Mouse (Mus musculus) forebrain, embryonic 13.5 days (tissue): Measurements from ENCODE around the gene Agpat3. TPM values are rescaled to one million over a fixed set of nuclear protein-coding genes. Genes with fewer than 3 reads are reported as not detected.

ENCODE experiments used
- ATAC-seq: fragments of 200-750 bp; cut with Nextera tagmentation; 2 replicates; pipeline ENCODE4 v1.8.0; 2017
- H3K27ac ChIP-seq: fragments of 300-500 bp; sonication (generic); 2 replicates; pipeline ENCODE4 v1.5.1; 2015; ENCODE audit warnings: inconsistent platforms, mild to moderate bottlenecking, moderate library complexity
- H3K27me3 ChIP-seq: fragments of 300-500 bp; sonication (generic); 2 replicates; pipeline ENCODE4 v1.6.1; 2015; ENCODE audit warnings: mild to moderate bottlenecking, inconsistent platforms
- H3K36me3 ChIP-seq: fragments of 300-500 bp; sonication (generic); 2 replicates; pipeline ENCODE4 v1.6.1; 2015; ENCODE audit warnings: mild to moderate bottlenecking, inconsistent platforms; ENCODE audit not compliant: poor library complexity, severe bottlenecking
- H3K4me1 ChIP-seq: fragments of 300-500 bp; sonication (generic); 2 replicates; pipeline ENCODE4 v1.6.1; 2015; ENCODE audit warnings: inconsistent platforms
- H3K4me2 ChIP-seq: fragments of 300-500 bp; sonication (generic); 2 replicates; pipeline ENCODE4 v1.6.1; 2015; ENCODE audit warnings: inconsistent platforms, mild to moderate bottlenecking, moderate library complexity
- H3K4me3 ChIP-seq: fragments of 300-500 bp; sonication (generic); 2 replicates; pipeline ENCODE4 v1.5.1; 2015; ENCODE audit warnings: mild to moderate bottlenecking, inconsistent platforms
- H3K9ac ChIP-seq: fragments of 300-500 bp; sonication (generic); 2 replicates; pipeline ENCODE4 v1.6.1; 2015; ENCODE audit warnings: mild to moderate bottlenecking, inconsistent platforms
- H3K9me3 ChIP-seq: fragments of 300-500 bp; sonication (generic); replicated peaks from 2 replicates; pipeline ENCODE4 v1.6.1; 2016; ENCODE audit warnings: inconsistent platforms
- WGBS: fragments of 180-500 bp; shearing (Covaris S2); methylation state at CpG from one replicate; pipeline ENCODE4 v1.1.7; 2015; 5-methylcytosine and 5-hydroxymethylcytosine counted together
- polyA plus RNA-seq: library from polyadenylated mRNA; unstranded; fragments of >200 nt; fragmentation: Nextera tagmentation; extraction: Ambion mirVana; gene quantifications from 2 replicates; pipeline ENCODE4 v1.2.1, GENCODE M21; 2015

The Agpat3 gene
- polyA plus RNA-seq, 1 experiment from 2014 or later: 50.0 TPM

DNA sequence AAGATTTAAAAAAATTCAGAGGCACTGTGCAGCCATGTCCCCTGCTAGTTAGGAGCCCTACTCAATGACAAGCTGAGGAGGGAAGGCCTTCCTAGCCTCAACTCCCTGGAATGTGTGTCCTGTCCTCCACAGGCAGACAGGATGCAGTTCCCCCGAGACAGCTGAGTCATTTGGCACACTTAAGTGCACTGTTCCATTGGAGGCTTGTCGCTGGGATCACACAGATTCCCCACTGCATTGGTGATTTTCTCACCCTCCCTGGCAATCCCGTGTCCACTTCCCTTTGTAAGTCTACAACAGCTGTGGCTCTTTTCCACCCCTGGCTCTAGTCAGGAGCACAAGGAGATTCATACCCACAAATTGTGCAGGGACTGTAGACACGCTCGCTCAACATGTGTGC is 14.1 kb downstream of the Agpat3 start:
- H3K9ac ChIP-seq: no peak overlapping the region
- peaks cover 4% of the 10 kb centered on the region; the same call in 1 of the 2 replicates for H3K36me3 ChIP-seq
- H3K4me2 ChIP-seq: no peak overlapping the region
- no peak overlapping the region for H3K27ac ChIP-seq
- no peaks in the 10 kb centered on the region for H3K4me1 ChIP-seq
- H3K9me3 ChIP-seq: no peaks in the 10 kb centered on the region
- ATAC-seq: no peak
- WGBS: 82% methylated on average over 5 of the region's 5 CpGs
- H3K27me3 ChIP-seq: no peaks in the 10 kb centered on the region
- no peak overlapping the region for H3K4me3 ChIP-seq

GRCm38 (mm10) chr10:78334923-78335561 is 17.2 kb downstream of the Agpat3 start:
- H3K36me3 ChIP-seq: peaks cover 4% of the 10 kb centered on the region; the same call in 1 of the 2 replicates
- no peaks in the 10 kb centered on the region for H3K9me3 ChIP-seq
- H3K27ac ChIP-seq: no peak overlapping the region
- H3K4me3 ChIP-seq: no peak overlapping the region
- no peaks in the 10 kb centered on the region for H3K4me1 ChIP-seq
- no peak for ATAC-seq
- no peak overlapping the region for H3K9ac ChIP-seq
- H3K4me2 ChIP-seq: no peak overlapping the region
- H3K27me3 ChIP-seq: no peaks in the 10 kb centered on the region
- WGBS: 60% methylated on average over 6 of the region's 6 CpGs

DNA sequence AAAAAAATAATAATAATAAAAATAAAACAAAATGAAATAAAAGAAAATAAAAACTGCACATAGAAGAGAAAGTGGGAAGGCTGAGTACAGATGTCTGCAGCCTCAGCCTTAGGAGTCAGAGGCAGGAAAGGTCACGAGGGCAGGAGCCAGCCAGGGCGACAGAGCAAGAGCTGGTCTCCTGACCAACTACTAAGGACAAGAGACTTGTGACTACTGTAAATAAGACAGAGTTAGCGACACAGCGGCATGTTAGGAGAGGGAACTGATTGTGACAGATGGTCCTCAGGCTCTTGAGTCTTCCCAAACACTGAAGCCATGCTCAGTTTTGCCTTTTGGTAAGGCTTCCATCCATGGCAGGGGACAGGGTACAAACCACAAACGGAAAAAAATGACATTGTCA is 20.7 kb downstream of the Agpat3 start:
- H3K27me3 ChIP-seq: no peaks in the 10 kb centered on the region
- H3K9ac ChIP-seq: no peak overlapping the region
- no peak overlapping the region for H3K4me2 ChIP-seq
- WGBS: 94% methylated on average over 5 of the region's 5 CpGs
- no peaks in the 10 kb centered on the region for H3K4me1 ChIP-seq
- no peaks in the 10 kb centered on the region for H3K9me3 ChIP-seq
- H3K4me3 ChIP-seq: no peak overlapping the region
- no peak overlapping the region for H3K27ac ChIP-seq
- no peak for ATAC-seq
- H3K36me3 ChIP-seq: peaks cover 16% of the 10 kb centered on the region

- ATAC-seq: no peak
- 92% methylated on average over 5 of the region's 5 CpGs for WGBS
Observed at GRCm38 (mm10) chr10:78329305-78329704, 23.0 kb downstream of the Agpat3 start.

GRCm38 (mm10) chr10:78328011-78328575 is 24.2 kb downstream of the Agpat3 start:
- H3K4me2 ChIP-seq: no peak overlapping the region
- no peak overlapping the region for H3K27ac ChIP-seq
- no peak overlapping the region for H3K4me3 ChIP-seq
- WGBS: 94% methylated on average over 2 of the region's 2 CpGs
- H3K27me3 ChIP-seq: no peaks in the 10 kb centered on the region
- H3K9ac ChIP-seq: no peak overlapping the region
- no peak for ATAC-seq
- H3K9me3 ChIP-seq: no peaks in the 10 kb centered on the region
- H3K4me1 ChIP-seq: peaks cover 12% of the 10 kb centered on the region
- peaks cover 29% of the 10 kb centered on the region for H3K36me3 ChIP-seq

More at GRCm38 (mm10) chr10:78329305-78329704, 23.0 kb downstream of the Agpat3 start:
- Histone ChIP-seq H3K9ac (no peak overlapping the region), H3K27ac (no peak overlapping the region), H3K4me1 (peaks cover under 1% of the 10 kb centered on the region; the same call in 1 of the 2 replicates), H3K4me3 (no peak overlapping the region), H3K9me3 (no peaks in the 10 kb centered on the region), H3K27me3 (no peaks in the 10 kb centered on the region), H3K36me3 (peaks cover 27% of the 10 kb centered on the region), H3K4me2 (no peak overlapping the region)

GRCm38 (mm10) chr10:78325916-78326647 is 26.2 kb downstream of the Agpat3 start:
- Histone ChIP-seq H3K36me3 (peaks cover 29% of the 10 kb centered on the region), H3K27me3 (no peaks in the 10 kb centered on the region), H3K9ac (no peak overlapping the region), H3K4me1 (peaks cover 18% of the 10 kb centered on the region), H3K9me3 (no peaks in the 10 kb centered on the region), H3K4me3 (no peak overlapping the region), H3K4me2 (no peak overlapping the region), H3K27ac (no peak overlapping the region)
- 81% methylated on average over 8 of the region's 8 CpGs for WGBS
- no peak for ATAC-seq

DNA sequence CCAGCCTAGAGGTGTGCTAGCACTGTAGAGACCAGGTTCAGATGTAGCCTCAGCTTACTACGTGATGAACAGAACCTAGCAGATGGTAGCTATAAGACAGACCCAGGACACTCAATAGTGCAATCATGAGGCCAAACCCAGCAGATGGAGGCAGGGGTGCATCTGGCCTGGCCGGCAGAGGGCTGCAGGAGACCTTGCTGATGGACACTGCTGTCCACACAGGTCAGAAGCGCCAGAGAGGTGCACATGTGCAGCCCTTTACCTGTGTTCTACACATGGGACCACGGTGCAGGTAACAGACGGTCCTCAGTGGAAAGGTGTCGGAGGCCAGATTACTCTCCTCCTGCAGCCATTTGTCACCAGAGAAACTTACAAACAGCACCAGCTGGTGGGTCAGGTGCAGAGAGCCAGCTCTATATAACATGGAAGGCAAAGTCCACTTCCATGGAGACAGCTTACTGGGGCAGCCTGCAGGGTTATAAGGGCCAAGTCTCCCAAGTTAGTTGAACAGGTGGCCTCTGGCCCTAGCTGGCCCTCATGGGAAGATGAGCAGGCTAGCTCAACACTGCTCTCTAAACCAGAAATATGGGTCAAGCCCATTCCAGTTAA is 27.6 kb downstream of the Agpat3 start:
- ATAC-seq: no peak
- Histone ChIP-seq H3K4me2 (no peak overlapping the region), H3K4me3 (no peak overlapping the region), H3K9ac (no peak overlapping the region), H3K9me3 (no peaks in the 10 kb centered on the region), H3K27ac (no peak overlapping the region), H3K36me3 (peaks cover 26% of the 10 kb centered on the region), H3K4me1 (peaks cover 26% of the 10 kb centered on the region), H3K27me3 (no peaks in the 10 kb centered on the region)
- 90% methylated on average over 6 of the region's 6 CpGs for WGBS

DNA sequence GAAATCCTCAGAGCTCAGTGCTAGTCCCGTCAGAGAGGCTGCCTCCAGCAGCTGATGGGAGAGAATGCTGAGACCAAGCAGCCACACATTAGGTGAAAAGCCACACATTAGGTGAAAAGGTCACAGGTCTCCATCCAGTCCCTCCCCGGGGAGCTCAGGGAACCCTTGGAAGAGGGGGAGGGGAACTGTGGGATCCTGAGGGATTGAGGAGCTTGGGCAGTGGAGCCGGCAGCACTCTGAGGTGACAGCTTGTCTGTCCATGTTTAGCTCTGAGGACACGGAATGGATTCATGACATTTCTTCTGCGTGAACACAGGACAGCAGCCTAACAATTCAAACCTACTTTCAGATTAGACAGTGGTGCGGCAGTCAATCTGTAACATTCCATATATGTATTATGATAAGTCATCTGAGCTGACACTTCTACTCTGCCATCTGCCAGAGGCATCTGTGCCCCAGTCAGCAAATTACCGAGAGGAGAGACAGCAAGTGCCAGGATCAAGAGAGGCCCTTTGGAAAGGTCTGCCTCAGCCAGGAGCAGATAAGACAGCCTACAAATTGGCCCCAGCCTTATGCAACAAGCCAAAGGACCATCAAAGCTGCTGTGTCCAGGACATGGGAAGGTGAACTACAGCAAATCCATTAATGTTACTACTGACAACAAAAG is 28.9 kb downstream of the Agpat3 start:
- Histone ChIP-seq H3K27me3 (no peaks in the 10 kb centered on the region), H3K9ac (no peak overlapping the region), H3K27ac (peak overlapping the region; percentile 69; the same call in 1 of the 2 replicates), H3K36me3 (peaks cover 26% of the 10 kb centered on the region), H3K4me2 (no peak overlapping the region), H3K4me1 (peaks cover 27% of the 10 kb centered on the region), H3K9me3 (no peaks in the 10 kb centered on the region), H3K4me3 (no peak overlapping the region)
- peak; percentile 61 for ATAC-seq
- WGBS: 54% methylated on average over 7 of the region's 7 CpGs

GRCm38 (mm10) chr10:78322806-78323205 is 29.5 kb downstream of the Agpat3 start:
- ATAC-seq: no peak
- peaks cover 22% of the 10 kb centered on the region for H3K36me3 ChIP-seq
- H3K9me3 ChIP-seq: no peaks in the 10 kb centered on the region
- peaks cover 27% of the 10 kb centered on the region for H3K4me1 ChIP-seq
- peak overlapping the region; percentile 69; the same call in 1 of the 2 replicates for H3K27ac ChIP-seq
- WGBS: no CpG with 5 or more reads among the region's 1 CpGs
- H3K9ac ChIP-seq: no peak overlapping the region
- no peaks in the 10 kb centered on the region for H3K27me3 ChIP-seq
- H3K4me3 ChIP-seq: no peak overlapping the region
- H3K4me2 ChIP-seq: no peak overlapping the region

- H3K4me1 ChIP-seq: peaks cover 27% of the 10 kb centered on the region
- ATAC-seq: no peak
- H3K4me2 ChIP-seq: no peak overlapping the region
- no peak overlapping the region for H3K4me3 ChIP-seq
- no peaks in the 10 kb centered on the region for H3K27me3 ChIP-seq
- no peak overlapping the region for H3K27ac ChIP-seq
- H3K9ac ChIP-seq: no peak overlapping the region
- H3K9me3 ChIP-seq: no peaks in the 10 kb centered on the region
- H3K36me3 ChIP-seq: peaks cover 15% of the 10 kb centered on the region; the same call in 1 of the 2 replicates
- 76% methylated on average over 3 of the region's 3 CpGs for WGBS
Observed at GRCm38 (mm10) chr10:78321133-78321757, 31.0 kb downstream of the Agpat3 start.

- peaks cover 27% of the 10 kb centered on the region for H3K4me1 ChIP-seq
- H3K4me3 ChIP-seq: no peak overlapping the region
- no peaks in the 10 kb centered on the region for H3K9me3 ChIP-seq
- WGBS: 100% methylated on average over 1 of the region's 1 CpGs
- ATAC-seq: no peak
- peaks cover 13% of the 10 kb centered on the region; the same call in 1 of the 2 replicates for H3K36me3 ChIP-seq
- H3K9ac ChIP-seq: no peak overlapping the region
- no peak overlapping the region for H3K4me2 ChIP-seq
- no peaks in the 10 kb centered on the region for H3K27me3 ChIP-seq
- H3K27ac ChIP-seq: 0 out of 2 replicates have a peak overlapping the region, but pooled peaks have one; percentile 31
Observed at GRCm38 (mm10) chr10:78320526-78320925, 31.8 kb downstream of the Agpat3 start.
